Mouse (Mus musculus) embryonic facial prominence, embryonic 12.5 days (tissue): ENCODE measurements around the gene Tcf12. TPM values are rescaled to one million over a fixed set of nuclear protein-coding genes. Genes with fewer than 3 reads are reported as not detected.

Experiments used
- microRNA-seq: library from miRNA; unstranded; fragments of <30 nt; microRNA quantifications from one replicate; pipeline ENCODE4, GENCODE M21; 2017
- polyA plus RNA-seq: library from polyadenylated mRNA; unstranded; fragments of >200 nt; fragmentation: Nextera tagmentation; extraction: Ambion mirVana; gene quantifications from 2 replicates; pipeline ENCODE4 v1.2.1, GENCODE M21; 2016

Tcf12 gene
- polyA plus RNA-seq, 1 experiment from 2014 or later, result 162 TPM

Small RNAs within 50 kb of the gene (microRNA-seq; reads per million reads assigned to microRNA genes)
- not detected for gene Gm27450

Other genes with a start within 250 kb of the Tcf12 start
- gene Zfp280d, start 163.0 kb upstream of the Tcf12 start, polyA plus RNA-seq, result 56.4 and 57.0 TPM in 2 replicates